Mouse (Mus musculus) lung, adult 2 months (tissue): ENCODE measurements around the gene Lrmda. TPM values are rescaled to one million over a fixed set of nuclear protein-coding genes. Genes with fewer than 3 reads are reported as not detected.

Source experiments
- DNase-seq: peaks from one replicate; pipeline ENCODE4 v3.0.0; 2022
- H3K4me1 ChIP-seq: fragments of 200-500 bp; 2 replicates; pipeline ENCODE4 v1.6.1; 2011; ENCODE audit warnings: low read length; ENCODE audit not compliant: control insufficient read depth, insufficient read depth
- H3K4me3 ChIP-seq: fragments of 200-500 bp; replicated peaks from 2 replicates; pipeline ENCODE3; 2011; ENCODE audit warnings: low read depth, mild to moderate bottlenecking, control low read depth, low read length; ENCODE audit errors: extremely low read depth
- CTCF ChIP-seq: fragments of 200-500 bp; IDR thresholded peaks from 2 replicates; pipeline ENCODE4 v1.5.1; 2011; ENCODE audit warnings: mild to moderate bottlenecking, low read length, control low read depth; ENCODE audit not compliant: insufficient read depth
- POLR2A ChIP-seq: fragments of 200-500 bp; IDR thresholded peaks from 2 replicates; pipeline ENCODE4 v1.6.1; 2011; ENCODE audit warnings: low read depth, mild to moderate bottlenecking, control low read depth, low read length, borderline replicate concordance; ENCODE audit errors: extremely low read depth
- WGBS: fragments of 180-500 bp; shearing (Covaris S2); methylation state at CpG from one replicate; pipeline ENCODE4 v1.1.7; 2018; 5-methylcytosine and 5-hydroxymethylcytosine counted together
- polyA plus RNA-seq: library from polyadenylated mRNA; depleted of rRNA; stranded (reverse); fragments of >200 nt; gene quantifications from 2 replicates; pipeline ENCODE4 v1.2.3, GENCODE M21; 2012

Gene Lrmda
- polyA plus RNA-seq, 1 experiment, result 1.8 TPM

- 65% methylated on average over 9 of the region's 9 CpGs for WGBS
- Histone ChIP-seq H3K4me3 (no peak overlapping the region), H3K4me1 (no peaks in the 10 kb centered on the region)
- DNase-seq, result no peak
- TF ChIP-seq POLR2A (no peak), CTCF (no peak)
Observed at GRCm38 (mm10) chr14:22707958-22708701, 688.6 kb downstream of the Lrmda start.

- no peak for DNase-seq
- TF ChIP-seq POLR2A (no peak), CTCF (no peak)
- 78% methylated on average over 6 of the region's 6 CpGs for WGBS
- H3K4me1 ChIP-seq, result no peaks in the 10 kb centered on the region
- H3K4me3 ChIP-seq, result no peak overlapping the region
Observed at GRCm38 (mm10) chr14:22710071-22710661, 690.7 kb downstream of the Lrmda start.

- DNase-seq, result no peak
- no peaks in the 10 kb centered on the region; the same call in 1 of the 2 replicates for H3K4me1 ChIP-seq
- no peak overlapping the region for H3K4me3 ChIP-seq
- TF ChIP-seq CTCF, result no peak
- no peak for TF ChIP-seq POLR2A
Observed at GRCm38 (mm10) chr14:22712388-22712787, 692.9 kb downstream of the Lrmda start.

GRCm38 (mm10) chr14:22715581-22716378 lies 696.3 kb downstream of the Lrmda start:
- H3K4me3 ChIP-seq, result no peak overlapping the region
- no peak for DNase-seq
- H3K4me1 ChIP-seq, result no peaks in the 10 kb centered on the region; the same call in 1 of the 2 replicates
- WGBS, result 65% methylated on average over 6 of the region's 6 CpGs
- TF ChIP-seq CTCF (no peak), POLR2A (no peak)

GRCm38 (mm10) chr14:22719968-22720367 lies 700.5 kb downstream of the Lrmda start:
- TF ChIP-seq POLR2A, result no peak
- TF ChIP-seq CTCF, result no peak
- no peak overlapping the region for H3K4me3 ChIP-seq
- no peak for DNase-seq
- 88% methylated on average over 1 of the region's 1 CpGs for WGBS
- no peaks in the 10 kb centered on the region; the same call in 1 of the 2 replicates for H3K4me1 ChIP-seq

GRCm38 (mm10) chr14:22721845-22722244 lies 702.3 kb downstream of the Lrmda start:
- no peaks in the 10 kb centered on the region for H3K4me1 ChIP-seq
- no peak overlapping the region for H3K4me3 ChIP-seq
- DNase-seq, result no peak
- WGBS, result 74% methylated on average over 5 of the region's 5 CpGs
- TF ChIP-seq CTCF (no peak), POLR2A (no peak)

GRCm38 (mm10) chr14:22727548-22727947 lies 708.0 kb downstream of the Lrmda start:
- 80% methylated on average over 2 of the region's 2 CpGs for WGBS
- Histone ChIP-seq H3K4me3 (no peak overlapping the region), H3K4me1 (no peaks in the 10 kb centered on the region)
- TF ChIP-seq CTCF (no peak), POLR2A (no peak)
- no peak for DNase-seq

- 95% methylated on average over 8 of the region's 8 CpGs for WGBS
- H3K4me1 ChIP-seq, result no peaks in the 10 kb centered on the region
- no peak for TF ChIP-seq CTCF
- no peak for TF ChIP-seq POLR2A
- no peak for DNase-seq
- no peak overlapping the region for H3K4me3 ChIP-seq
Observed at GRCm38 (mm10) chr14:22728611-22729223, 709.2 kb downstream of the Lrmda start.

- Histone ChIP-seq H3K4me1 (0 out of 2 replicates have a peak, but pooled peaks cover 3% of the 10 kb centered on the region), H3K4me3 (no peak overlapping the region)
- DNase-seq, result peak; percentile 24
- TF ChIP-seq CTCF (no peak), POLR2A (no peak)
- 72% methylated on average over 11 of the region's 11 CpGs for WGBS
Observed at GRCm38 (mm10) chr14:22738603-22739002, 719.1 kb downstream of the Lrmda start.
